Mouse (Mus musculus): Measurements from ENCODE around the gene Gpr107. TPM values are rescaled to one million over a fixed set of nuclear protein-coding genes. Genes with fewer than 3 reads are reported as not detected.

The Gpr107 gene
- polyA plus RNA-seq, 2 experiments: 25.1 to 34.5 TPM

DNA sequence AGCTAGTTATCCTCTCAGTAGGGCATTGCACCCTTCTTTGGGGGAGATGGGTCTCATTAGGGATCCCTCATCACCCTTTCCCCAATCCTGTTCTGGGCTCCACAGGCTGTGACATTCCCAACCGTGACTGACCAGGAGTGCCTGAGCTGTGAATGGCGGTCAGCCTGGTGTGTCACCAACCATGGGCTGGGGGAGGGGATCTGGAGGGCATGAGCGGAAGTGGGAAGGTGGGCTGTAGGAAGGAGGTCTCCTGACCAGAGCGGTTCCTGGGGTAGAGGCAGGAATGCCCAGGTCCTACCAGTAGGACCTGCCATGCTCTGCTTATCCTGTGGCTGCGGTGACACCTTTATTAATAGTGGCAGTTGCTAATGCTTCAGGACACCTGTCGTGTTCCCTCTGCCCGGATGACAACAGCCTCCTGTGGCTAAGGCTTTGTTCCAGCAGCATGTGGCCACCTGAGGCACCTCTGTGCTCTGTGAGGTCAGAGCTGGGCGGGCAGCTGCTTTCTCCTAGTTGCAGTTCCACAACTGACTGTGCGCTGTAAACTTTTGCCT lies 107.3 kb downstream of the Gpr107 start:
- TF ChIP-seq POLR2A (IDR thresholded peaks at IDR 0.05; ENCODE audit: borderline replicate concordance, extremely low read depth, insufficient read depth, insufficient read length): no peak

DNA sequence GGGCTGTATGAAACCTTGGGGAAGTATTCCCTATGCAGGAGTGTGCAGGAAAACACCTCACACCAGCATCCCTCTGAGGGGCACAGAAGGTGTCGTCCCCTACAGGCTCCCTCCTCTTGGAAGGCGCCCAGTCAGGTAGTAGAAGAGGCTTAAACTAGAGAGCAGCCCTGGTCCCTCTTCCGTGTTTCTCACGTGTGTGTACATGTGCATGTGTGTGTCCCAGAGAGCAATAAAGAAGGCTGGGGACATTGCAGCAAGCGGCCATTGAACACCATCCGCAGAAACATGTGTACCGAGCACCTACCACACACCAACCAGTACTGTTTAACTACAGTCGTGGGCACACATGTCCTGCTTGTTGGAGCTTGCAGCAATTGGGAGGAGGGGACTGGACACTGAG lies 108.4 kb downstream of the Gpr107 start:
- no peak for DNase-seq (ENCODE audit: low spot score)
- H3K4me3 ChIP-seq (replicated peaks; ENCODE audit: low read length): no peak overlapping the region
- no peaks in the 10 kb centered on the region for H3K9me3 ChIP-seq (ENCODE audit: control insufficient read depth, low read length)
- no peaks in the 10 kb centered on the region for H3K27me3 ChIP-seq (ENCODE audit: control insufficient read depth, insufficient read depth, low read length)
- whole genome bisulfite sequencing: 81% methylated on average over 8 of the region's 8 CpGs
- no peak overlapping the region for H3K9ac ChIP-seq (ENCODE audit: low read depth, low read length, severe bottlenecking)
- H3K4me2 ChIP-seq (replicated peaks; ENCODE audit: low read depth, low read length, severe bottlenecking): no peak overlapping the region
- H3K27ac ChIP-seq (replicated peaks; ENCODE audit: low read depth, low read length): no peak overlapping the region
- H3K36me3 ChIP-seq (ENCODE audit: control insufficient read depth, insufficient read depth, low read length): no peaks in the 10 kb centered on the region
- no peak for TF ChIP-seq POLR2A (IDR thresholded peaks at IDR 0.05; ENCODE audit: borderline replicate concordance, extremely low read depth, insufficient read depth, insufficient read length)
- H3K4me1 ChIP-seq (ENCODE audit: control insufficient read depth, insufficient read depth, low read length): peaks cover 52% of the 10 kb centered on the region
- no peak for ATAC-seq (ENCODE audit: low FRiP score, low read depth)

More for the DNA sequence above, 107.3 kb downstream of the Gpr107 start:
- Histone ChIP-seq H3K36me3 (ENCODE audit: control insufficient read depth, insufficient read depth, low read length) (no peaks in the 10 kb centered on the region), H3K27ac (replicated peaks; ENCODE audit: low read depth, low read length) (no peak overlapping the region), H3K4me3 (replicated peaks; ENCODE audit: low read length) (peak overlapping the region; percentile 32), H3K9me3 (ENCODE audit: control insufficient read depth, low read length) (no peaks in the 10 kb centered on the region), H3K9ac (ENCODE audit: low read depth, low read length, severe bottlenecking) (0 out of 2 replicates have a peak overlapping the region, but pooled peaks have one; percentile 17), H3K27me3 (ENCODE audit: control insufficient read depth, insufficient read depth, low read length) (no peaks in the 10 kb centered on the region), H3K4me2 (replicated peaks; ENCODE audit: low read depth, low read length, severe bottlenecking) (peak overlapping the region; percentile 63), H3K4me1 (ENCODE audit: control insufficient read depth, insufficient read depth, low read length) (peaks cover 57% of the 10 kb centered on the region)
- 38% methylated on average over 9 of the region's 9 CpGs for WGBS
- no peak for DNase-seq (ENCODE audit: low spot score)
- ATAC-seq (ENCODE audit: low FRiP score, low read depth): no peak

DNA sequence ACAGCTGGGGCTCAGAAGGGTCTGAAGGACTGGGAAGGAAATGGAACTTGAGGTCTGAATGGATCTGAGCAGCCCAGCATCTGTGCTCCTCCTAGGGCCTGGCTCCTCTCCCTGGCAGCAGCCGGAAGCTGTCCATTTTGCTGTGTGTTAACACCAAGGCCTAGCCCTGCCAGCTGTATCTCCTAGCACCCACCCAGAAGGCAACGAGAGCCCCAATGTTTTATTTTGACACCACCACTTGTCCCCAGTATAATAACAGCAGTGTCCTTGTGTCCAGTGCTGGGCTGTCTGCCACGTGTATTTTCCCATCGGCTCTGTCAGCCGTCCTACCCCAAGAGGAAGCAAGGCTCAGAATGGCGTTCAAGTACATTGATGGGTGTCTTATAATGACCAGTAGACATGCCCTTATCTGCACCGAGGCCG lies 110.9 kb downstream of the Gpr107 start:
- Histone ChIP-seq H3K27ac (replicated peaks; ENCODE audit: low read depth, low read length) (no peak overlapping the region; the same call in 1 of the 2 replicates), H3K4me1 (ENCODE audit: control insufficient read depth, insufficient read depth, low read length) (peaks cover 32% of the 10 kb centered on the region)
- 72% methylated on average over 8 of the region's 8 CpGs for WGBS

DNA sequence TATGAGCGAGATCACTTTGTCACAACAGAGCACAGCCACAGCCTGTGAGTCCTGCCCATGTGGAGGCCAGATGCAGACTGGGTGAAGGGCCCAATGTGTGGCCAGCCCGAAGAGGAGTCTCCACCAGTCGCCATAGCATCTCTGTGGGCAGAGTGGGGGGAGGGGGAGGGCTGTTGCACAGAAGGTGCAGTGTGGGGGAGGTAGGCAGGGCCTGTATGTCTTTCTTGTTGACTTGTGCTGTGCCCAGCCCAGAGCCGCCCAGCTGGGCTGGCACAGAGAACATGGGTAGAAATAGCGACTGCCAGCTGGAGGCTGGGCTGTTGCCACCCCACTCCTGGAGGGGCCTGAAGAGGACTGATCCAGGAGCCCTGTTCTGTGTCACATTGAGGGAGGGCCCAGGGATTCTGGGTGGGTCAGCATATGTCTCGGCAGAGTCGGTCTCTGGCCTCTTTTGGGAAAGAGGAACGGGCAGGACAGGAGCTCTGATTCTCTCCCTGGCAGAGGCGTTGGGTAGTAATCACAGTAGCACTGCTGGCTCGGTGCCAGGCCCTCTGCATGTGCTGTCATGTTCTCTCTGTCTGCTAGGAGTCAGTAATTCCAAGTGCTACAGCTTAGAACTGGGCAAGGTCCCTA lies 111.7 kb downstream of the Gpr107 start:
- peak; percentile 90 for DNase-seq (ENCODE audit: low spot score)
- no peaks in the 10 kb centered on the region; the same call in 1 of the 2 replicates for H3K36me3 ChIP-seq (ENCODE audit: control insufficient read depth, insufficient read depth, low read length)
- TF ChIP-seq POLR2A (IDR thresholded peaks at IDR 0.05; ENCODE audit: borderline replicate concordance, extremely low read depth, insufficient read depth, insufficient read length): no peak
- H3K9me3 ChIP-seq (ENCODE audit: control insufficient read depth, low read length): no peaks in the 10 kb centered on the region
- H3K27me3 ChIP-seq (ENCODE audit: control insufficient read depth, insufficient read depth, low read length): no peaks in the 10 kb centered on the region
- no peak overlapping the region for H3K4me3 ChIP-seq (replicated peaks; ENCODE audit: low read length)
- WGBS: 30% methylated on average over 10 of the region's 10 CpGs
- H3K4me1 ChIP-seq (ENCODE audit: control insufficient read depth, insufficient read depth, low read length): peaks cover 28% of the 10 kb centered on the region
- no peak overlapping the region for H3K4me2 ChIP-seq (replicated peaks; ENCODE audit: low read depth, low read length, severe bottlenecking)
- H3K27ac ChIP-seq (replicated peaks; ENCODE audit: low read depth, low read length): peak overlapping the region; percentile 48; the same call in 1 of the 2 replicates
- peak overlapping the region; percentile 29; the same call in 1 of the 2 replicates for H3K9ac ChIP-seq (ENCODE audit: low read depth, low read length, severe bottlenecking)
- ATAC-seq (ENCODE audit: low FRiP score, low read depth): 0 out of 2 replicates have a peak, but pooled peaks have one; percentile 14

More for the DNA sequence above, 110.9 kb downstream of the Gpr107 start:
- ATAC-seq (ENCODE audit: low FRiP score, low read depth) (no peak), DNase-seq (ENCODE audit: low spot score) (no peak)
- Histone ChIP-seq H3K9me3 (ENCODE audit: control insufficient read depth, low read length) (no peaks in the 10 kb centered on the region), H3K27me3 (ENCODE audit: control insufficient read depth, insufficient read depth, low read length) (no peaks in the 10 kb centered on the region), H3K36me3 (ENCODE audit: control insufficient read depth, insufficient read depth, low read length) (no peaks in the 10 kb centered on the region; the same call in 1 of the 2 replicates), H3K9ac (ENCODE audit: low read depth, low read length, severe bottlenecking) (no peak overlapping the region), H3K4me2 (replicated peaks; ENCODE audit: low read depth, low read length, severe bottlenecking) (no peak overlapping the region), H3K4me3 (replicated peaks; ENCODE audit: low read length) (no peak overlapping the region)
- no peak for TF ChIP-seq POLR2A (IDR thresholded peaks at IDR 0.05; ENCODE audit: borderline replicate concordance, extremely low read depth, insufficient read depth, insufficient read length)

DNA sequence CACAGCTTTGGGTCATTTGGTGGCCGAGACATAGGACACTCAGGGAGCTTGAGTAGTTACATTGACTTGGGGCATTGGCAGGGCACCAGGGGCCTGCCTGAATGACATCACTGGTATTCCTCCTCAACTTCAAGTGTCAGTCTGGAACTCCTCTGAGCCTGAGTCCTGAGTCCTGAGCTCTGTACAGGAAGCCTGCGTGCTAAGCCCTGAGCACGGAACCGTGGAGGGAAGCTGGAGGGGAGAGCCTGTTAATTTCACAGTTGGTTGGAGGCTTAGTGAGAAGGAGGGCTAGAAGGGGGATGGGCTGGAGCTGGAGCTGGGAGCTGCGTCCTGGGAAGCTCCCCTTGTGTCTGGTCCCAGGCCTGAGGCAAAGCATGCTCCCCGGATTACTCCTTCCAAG lies 115.3 kb downstream of the Gpr107 start:
- 48% methylated on average over 5 of the region's 6 CpGs for WGBS
- Histone ChIP-seq H3K36me3 (ENCODE audit: control insufficient read depth, insufficient read depth, low read length) (peaks cover 4% of the 10 kb centered on the region; the same call in 1 of the 2 replicates), H3K4me1 (ENCODE audit: control insufficient read depth, insufficient read depth, low read length) (peaks cover 22% of the 10 kb centered on the region), H3K4me2 (replicated peaks; ENCODE audit: low read depth, low read length, severe bottlenecking) (no peak overlapping the region), H3K27ac (replicated peaks; ENCODE audit: low read depth, low read length) (no peak overlapping the region), H3K9ac (ENCODE audit: low read depth, low read length, severe bottlenecking) (no peak overlapping the region), H3K27me3 (ENCODE audit: control insufficient read depth, insufficient read depth, low read length) (no peaks in the 10 kb centered on the region), H3K9me3 (ENCODE audit: control insufficient read depth, low read length) (no peaks in the 10 kb centered on the region), H3K4me3 (replicated peaks; ENCODE audit: low read length) (no peak overlapping the region)
- DNase-seq (ENCODE audit: low spot score) (no peak), ATAC-seq (ENCODE audit: low FRiP score, low read depth) (no peak)
- no peak for TF ChIP-seq POLR2A (IDR thresholded peaks at IDR 0.05; ENCODE audit: borderline replicate concordance, extremely low read depth, insufficient read depth, insufficient read length)

Other genes starting within 250 kb of the Gpr107 start
- 16.4 and 22.7 TPM in 2 replicates for gene Ptges, start 222.5 kb upstream of the Gpr107 start, polyA plus RNA-seq (2012; rRNA removed)
- 17.8 and 20.5 TPM in 2 replicates for gene Ptges, start 222.5 kb upstream of the Gpr107 start, polyA plus RNA-seq (2014; fragmentation: Nextera tagmentation; extraction: Ambion mirVana)
- gene Tor1b, start 199.4 kb upstream of the Gpr107 start, polyA plus RNA-seq (2012; rRNA removed): 45.3 and 45.9 TPM in 2 replicates
- 39.6 and 40.7 TPM in 2 replicates for gene Tor1b, start 199.4 kb upstream of the Gpr107 start, polyA plus RNA-seq (2014; fragmentation: Nextera tagmentation; extraction: Ambion mirVana)
- gene Tor1a, start 184.4 kb upstream of the Gpr107 start, polyA plus RNA-seq (2012; rRNA removed): 66.6 and 67.1 TPM in 2 replicates
- 70.6 and 75.5 TPM in 2 replicates for gene Tor1a, start 184.4 kb upstream of the Gpr107 start, polyA plus RNA-seq (2014; fragmentation: Nextera tagmentation; extraction: Ambion mirVana)
- 46.7 and 65.1 TPM in 2 replicates for gene BC005624, start 170.1 kb upstream of the Gpr107 start, polyA plus RNA-seq (2012; rRNA removed)
- gene BC005624, start 170.1 kb upstream of the Gpr107 start, polyA plus RNA-seq (2014; fragmentation: Nextera tagmentation; extraction: Ambion mirVana): 46.5 and 52.8 TPM in 2 replicates
- 21.5 and 22.7 TPM in 2 replicates for gene Usp20, start 170.0 kb upstream of the Gpr107 start, polyA plus RNA-seq (2012; rRNA removed)
- 19.0 and 19.4 TPM in 2 replicates for gene Usp20, start 170.0 kb upstream of the Gpr107 start, polyA plus RNA-seq (2014; fragmentation: Nextera tagmentation; extraction: Ambion mirVana)
- 40.8 and 41.5 TPM in 2 replicates for gene Fnbp1, start 10.3 kb upstream of the Gpr107 start, polyA plus RNA-seq (2012; rRNA removed)
- gene Fnbp1, start 10.3 kb upstream of the Gpr107 start, polyA plus RNA-seq (2014; fragmentation: Nextera tagmentation; extraction: Ambion mirVana): 25.6 and 26.6 TPM in 2 replicates
- gene Ncs1, start 93.5 kb downstream of the Gpr107 start, polyA plus RNA-seq (2012; rRNA removed): 20.5 and 27.3 TPM in 2 replicates
- gene Ncs1, start 93.5 kb downstream of the Gpr107 start, polyA plus RNA-seq (2014; fragmentation: Nextera tagmentation; extraction: Ambion mirVana): 45.1 and 46.2 TPM in 2 replicates
- gene Hmcn2, start 162.1 kb downstream of the Gpr107 start, polyA plus RNA-seq (2012; rRNA removed): 0.56 and 0.70 TPM in 2 replicates
- gene Hmcn2, start 162.1 kb downstream of the Gpr107 start, polyA plus RNA-seq (2014; fragmentation: Nextera tagmentation; extraction: Ambion mirVana): 0.12 and 0.23 TPM in 2 replicates

Data from limb, embryonic 14.5 days (tissue).